Mouse (Mus musculus) cerebellum, postnatal 4 days (tissue): Measurements from ENCODE around the gene 5330417C22Rik.
"Not testable (repeated sequence)": the region's sequence is repeated elsewhere in the genome, so short reads cannot be mapped to it uniquely, and the experiment has no call there.

Experiments used
- DNase-seq, 2 experiments: peaks; one replicate each; pipeline ENCODE4 v3.0.0; 2022; ENCODE audit warnings: low spot score in 2 of 2, mixed read lengths in 1 of 2

Gene 5330417C22Rik

DNA sequence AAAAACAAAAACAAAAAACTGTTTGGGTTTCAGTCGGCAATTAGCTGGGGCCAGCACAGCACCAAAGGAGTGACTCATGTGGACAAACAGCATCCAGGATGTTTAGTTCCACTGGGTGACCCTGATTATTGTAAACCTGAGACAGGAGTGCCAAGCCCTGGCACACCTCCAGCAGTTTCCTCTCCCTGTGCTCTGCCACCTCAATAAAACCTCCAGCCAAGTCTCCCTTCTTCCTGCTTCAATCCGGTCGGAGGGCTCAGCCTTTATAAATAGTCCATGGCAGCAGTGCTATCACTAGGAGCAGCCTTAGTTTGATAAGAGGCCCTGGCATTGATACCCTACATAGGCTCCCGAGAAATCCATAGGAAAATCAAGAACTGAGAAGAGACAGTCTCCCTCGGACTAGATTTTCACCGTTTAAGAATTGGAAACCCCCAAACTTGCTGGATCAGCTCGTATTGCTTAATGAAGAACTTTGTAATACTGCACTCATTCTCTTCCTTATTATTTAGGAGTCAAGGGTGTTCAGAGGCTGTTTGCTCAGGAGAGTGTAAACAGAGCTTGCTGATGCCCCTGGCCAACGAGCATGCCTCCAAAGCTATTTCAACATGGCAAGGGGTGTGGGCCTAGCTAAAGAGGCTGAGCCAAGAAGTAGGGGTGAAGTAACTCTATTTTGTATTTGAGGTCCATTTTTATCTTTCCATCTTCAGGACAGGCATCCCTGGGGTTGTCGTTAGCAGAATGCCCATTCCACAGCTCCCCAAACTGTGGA, 3.0 kb downstream of the 5330417C22Rik start:
- DNase-seq, result no peak

DNA sequence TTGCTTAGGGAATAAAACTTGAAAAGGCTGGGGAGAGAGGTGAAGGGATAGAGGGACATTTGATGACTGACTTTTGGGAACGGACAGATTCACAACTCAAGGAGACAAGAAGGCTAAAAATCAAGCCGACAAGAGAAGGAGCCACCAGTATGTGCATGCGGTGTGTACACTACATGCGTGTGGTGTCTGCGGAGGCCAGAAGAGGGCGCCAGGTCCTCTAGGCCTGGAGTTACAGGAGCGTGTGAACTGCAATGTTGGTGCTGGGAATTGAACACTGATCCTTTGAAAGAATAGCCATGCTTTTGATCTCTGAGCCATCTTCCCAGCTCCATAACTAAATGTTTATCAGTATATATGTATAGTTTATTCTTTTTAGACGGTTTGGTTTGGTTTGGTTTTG, 7.8 kb downstream of the 5330417C22Rik start:
- no peak for DNase-seq

GRCm38 (mm10) chr3:108523415-108523814, 12.9 kb downstream of the 5330417C22Rik start:
- no peak for DNase-seq

DNA sequence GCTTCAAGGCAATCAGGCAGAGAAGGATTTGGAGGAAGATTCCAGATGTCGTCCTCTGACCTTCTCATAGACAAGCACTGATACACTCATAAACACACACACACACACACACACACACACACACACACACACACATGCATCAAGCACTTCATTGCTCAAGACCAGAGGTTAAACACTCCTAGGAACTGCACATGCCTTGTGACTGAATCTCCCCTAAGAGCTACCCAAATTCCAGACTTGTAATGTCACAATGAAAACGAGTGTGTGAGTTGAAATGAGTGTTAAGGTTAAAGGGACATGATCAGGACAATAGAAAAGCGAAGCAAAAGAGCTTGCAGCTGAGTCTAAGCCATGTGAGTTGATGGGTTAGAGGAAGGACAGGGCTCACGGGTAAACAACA, 18.1 kb downstream of the 5330417C22Rik start:
- DNase-seq, result no peak

DNA sequence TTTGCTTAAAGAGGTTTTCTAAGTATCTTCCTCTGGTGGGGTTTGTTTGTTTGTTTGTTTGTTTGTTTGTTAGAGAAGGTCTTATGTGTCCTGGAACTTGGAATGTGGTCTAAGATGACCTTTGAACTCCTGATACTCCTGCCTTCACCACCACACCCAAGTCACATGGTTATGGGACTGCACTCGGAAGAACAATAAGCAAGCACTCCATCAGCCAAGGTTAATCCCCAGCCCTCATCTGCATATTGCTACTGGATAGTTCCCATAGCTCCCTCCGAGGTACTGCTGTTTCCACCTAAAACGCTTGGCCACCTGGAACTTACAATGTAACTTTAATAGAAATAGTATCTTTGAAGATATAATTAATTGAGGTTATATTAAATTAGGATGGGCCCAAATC, 22.9 kb downstream of the 5330417C22Rik start:
- no peak for DNase-seq

GRCm38 (mm10) chr3:108510716-108511483, 25.4 kb downstream of the 5330417C22Rik start:
- peak in 1 of 2 experiments; percentile 73 for DNase-seq

DNA sequence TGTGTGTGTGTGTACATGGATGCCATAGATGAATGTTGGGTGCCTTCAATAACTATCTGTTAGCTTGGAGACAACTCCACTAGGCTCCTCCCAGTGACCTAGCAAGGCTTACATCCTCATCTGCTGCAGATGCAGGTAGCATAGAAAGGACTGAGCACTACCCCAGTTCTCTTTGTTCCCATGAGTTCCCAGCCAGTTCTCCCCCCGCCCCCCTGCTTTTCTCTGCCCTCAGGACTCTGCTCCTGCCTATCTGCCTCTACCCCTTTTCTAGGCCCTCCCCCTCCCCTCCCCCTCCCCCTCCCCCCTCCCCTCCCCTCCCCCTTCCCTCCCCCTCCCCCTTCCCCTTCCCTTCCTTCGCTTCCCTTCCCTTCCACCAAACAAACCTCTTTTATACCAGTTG, 26.2 kb downstream of the 5330417C22Rik start:
- DNase-seq, result no peak

DNA sequence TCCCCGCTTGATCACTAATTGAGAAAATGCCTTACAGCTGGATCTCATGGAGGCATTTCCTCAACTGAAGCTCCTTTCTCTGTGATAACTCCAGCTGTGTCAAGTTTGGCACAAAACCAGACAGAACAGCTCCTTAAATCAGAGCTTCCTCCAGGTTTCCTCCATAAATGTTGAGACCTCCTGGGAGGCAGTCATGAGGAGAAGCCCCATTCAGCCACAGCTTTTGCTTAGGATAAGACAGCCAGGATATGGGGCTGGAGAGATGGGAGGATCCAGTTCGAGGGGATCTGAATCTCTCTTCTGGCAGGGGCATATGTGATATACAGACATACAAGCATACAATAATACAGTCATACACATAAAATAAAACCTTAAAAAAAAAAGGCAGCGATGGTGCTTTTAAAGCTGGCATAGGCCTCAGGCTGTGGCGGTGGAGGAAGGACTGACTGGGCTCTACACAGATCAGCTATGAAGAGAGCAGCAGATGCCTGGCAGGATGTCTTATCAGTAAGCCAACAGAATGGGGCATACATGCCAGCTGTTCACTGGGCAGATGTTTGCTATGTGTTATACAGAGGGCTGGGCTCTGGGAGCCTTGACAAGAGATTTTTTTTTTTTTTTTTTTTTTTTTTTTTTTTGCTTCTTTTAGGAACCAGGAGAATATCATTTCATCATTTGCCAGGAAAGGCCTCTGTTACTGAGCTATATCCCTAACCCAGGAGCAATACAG, 27.4 kb downstream of the 5330417C22Rik start:
- no peak for DNase-seq

- no peak for DNase-seq
These were observed 32.4 kb downstream of the 5330417C22Rik start for GRCm38 (mm10) chr3:108503908-108504307.

DNA sequence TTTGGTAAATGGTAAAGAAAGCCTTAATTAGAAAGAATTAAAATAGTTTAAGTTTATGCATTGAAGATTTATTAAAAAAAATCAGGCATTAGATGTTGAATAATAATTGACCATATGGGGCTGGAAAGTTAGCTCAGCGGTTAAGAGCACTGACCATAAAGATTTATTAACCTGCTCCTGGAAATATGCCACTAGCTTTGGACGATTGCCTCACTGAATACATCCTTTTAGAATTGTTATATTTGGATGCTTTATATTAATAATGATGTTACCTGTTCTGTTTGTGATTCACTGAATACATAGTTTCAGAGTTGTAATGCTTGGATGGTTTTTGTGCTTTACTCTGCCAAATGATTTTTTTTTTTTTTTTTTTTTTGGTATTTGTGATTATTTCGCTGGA, 34.9 kb downstream of the 5330417C22Rik start:
- DNase-seq, result not testable (repeated sequence)

DNA sequence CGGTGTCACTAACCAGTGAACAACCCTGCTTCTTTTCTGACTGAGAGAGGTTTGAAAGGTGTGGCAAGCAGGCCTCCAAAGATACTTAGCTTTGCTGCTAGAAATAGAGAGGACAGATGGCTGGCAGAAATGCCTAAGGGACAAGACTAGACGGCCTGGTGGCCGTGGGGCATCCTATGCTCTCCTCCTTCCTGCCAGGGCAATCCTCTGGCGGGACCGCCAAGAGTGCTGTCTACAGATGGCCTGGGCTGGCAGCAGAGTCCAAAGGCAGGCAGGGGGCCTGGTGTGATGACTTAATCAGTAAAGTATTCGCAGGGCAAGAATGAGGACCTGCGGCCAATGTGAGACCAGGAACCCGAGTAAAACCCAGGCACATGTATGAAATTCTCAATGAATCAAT, 36.5 kb downstream of the 5330417C22Rik start:
- peak in 1 of 2 experiments; percentile 74 for DNase-seq

GRCm38 (mm10) chr3:108497602-108498001, 38.7 kb downstream of the 5330417C22Rik start:
- DNase-seq, result no peak

DNA sequence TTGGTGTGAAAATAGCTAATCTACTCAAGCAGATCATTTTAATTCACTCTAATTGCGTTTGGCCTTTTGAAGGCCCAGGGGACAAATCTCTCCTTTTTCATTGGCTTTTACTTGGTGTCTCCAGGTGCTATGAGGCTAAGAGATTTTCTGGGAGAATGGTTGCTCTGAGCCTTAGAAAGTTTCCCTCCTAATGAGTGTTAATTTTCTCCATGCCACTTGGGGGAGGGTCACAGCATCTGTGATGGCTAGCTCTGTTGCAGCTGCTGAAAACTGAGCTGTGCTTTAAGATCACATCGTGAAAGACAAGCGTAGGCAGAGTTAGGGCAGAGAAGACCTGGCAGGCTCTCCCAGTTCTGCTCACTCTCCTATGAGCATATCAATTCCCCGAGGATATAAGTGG, 40.9 kb downstream of the 5330417C22Rik start:
- DNase-seq, result no peak

DNA sequence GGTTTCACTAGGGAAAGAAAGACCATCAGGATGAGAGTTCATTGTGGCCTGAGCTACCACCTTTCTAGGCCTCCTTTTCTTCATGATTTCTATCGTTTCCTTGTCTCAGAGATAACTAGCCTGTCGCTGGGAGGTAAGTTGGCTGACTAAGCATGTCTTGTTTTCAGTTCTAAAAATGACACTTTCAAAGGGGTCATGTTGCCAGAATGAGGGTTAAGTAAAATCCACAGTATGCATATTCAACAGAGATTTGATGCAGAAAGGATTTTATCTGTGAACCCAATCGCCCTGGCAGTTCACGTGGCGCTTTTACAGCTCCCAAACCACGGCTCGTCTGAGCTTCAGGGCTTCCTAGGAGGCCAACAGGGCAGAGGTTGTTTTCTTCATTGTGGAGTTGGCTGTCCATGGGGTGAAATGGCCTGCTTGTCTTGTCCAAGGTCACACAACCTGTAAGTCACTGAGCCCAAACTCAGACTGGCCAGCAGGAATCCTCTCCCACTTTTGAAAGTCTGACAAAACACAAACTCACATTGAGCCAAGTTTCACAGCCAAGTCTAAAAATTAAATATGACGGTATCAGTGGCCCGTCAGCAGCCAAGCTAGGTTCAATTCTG, 41.4 kb downstream of the 5330417C22Rik start:
- no peak for DNase-seq

- DNase-seq, result no peak
These were observed 46.4 kb downstream of the 5330417C22Rik start for GRCm38 (mm10) chr3:108489968-108490367.

DNA sequence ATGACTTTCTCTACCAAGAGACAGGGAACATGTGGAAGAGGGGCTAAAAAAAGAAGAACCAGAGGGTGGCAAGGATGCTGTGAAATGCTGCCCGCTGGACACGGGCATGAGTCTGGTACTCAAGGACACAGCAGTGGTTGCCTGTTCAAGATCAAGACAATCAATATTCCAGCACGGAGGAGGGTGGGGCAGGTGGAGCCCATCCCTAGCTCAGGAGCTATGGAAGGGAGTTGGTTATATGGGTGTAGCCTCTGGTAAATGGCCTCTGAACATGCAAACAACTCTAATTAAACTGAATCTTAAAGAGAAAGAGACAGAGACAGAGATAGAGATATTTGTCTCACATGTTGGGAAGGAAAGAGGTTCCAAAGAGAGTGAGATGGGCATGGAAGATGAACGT, 51.6 kb downstream of the 5330417C22Rik start:
- DNase-seq, result no peak

- no peak for DNase-seq
These were observed 57.5 kb downstream of the 5330417C22Rik start for GRCm38 (mm10) chr3:108478800-108479199.

DNA sequence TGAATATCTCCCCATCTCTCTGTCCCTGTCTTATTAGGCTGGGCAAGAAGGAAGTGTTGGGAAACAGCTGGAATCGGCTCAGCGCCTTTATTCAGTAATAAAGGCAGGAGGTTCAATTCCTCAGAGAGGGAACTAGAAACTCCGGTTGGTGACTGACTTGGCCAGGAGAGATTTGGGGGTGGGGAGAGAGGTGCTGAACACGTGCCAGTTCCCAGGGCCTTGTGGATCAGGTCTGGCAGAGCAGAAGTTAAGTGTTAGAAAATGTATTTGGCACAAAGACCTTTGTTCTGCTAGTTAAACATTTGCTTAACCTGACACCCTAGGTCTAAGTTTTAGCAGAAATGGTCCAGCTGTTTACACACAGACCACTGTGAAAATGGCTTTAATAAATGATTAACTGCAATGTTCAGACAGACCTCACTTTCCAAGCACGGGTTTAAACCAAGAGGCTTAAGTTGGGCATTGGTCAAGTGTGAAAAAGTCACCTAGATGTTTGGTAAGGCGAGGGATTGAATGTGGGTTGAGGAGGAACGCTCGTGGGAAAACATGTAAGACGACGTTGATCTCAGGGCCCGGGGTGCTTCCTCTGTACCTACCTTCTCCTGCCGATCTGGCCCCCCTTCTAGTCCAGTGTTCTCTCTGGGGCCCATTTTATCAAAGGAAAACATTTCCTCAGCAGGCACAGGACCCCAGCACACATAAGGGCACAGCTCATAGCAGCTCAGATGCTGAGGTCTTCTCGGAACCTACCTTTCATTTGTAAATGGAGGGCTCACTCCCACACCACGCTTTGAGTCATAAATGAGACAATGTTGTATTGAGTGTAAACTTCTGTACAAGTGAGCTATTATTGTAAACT, 59.3 kb downstream of the 5330417C22Rik start:
- no peak for DNase-seq

DNA sequence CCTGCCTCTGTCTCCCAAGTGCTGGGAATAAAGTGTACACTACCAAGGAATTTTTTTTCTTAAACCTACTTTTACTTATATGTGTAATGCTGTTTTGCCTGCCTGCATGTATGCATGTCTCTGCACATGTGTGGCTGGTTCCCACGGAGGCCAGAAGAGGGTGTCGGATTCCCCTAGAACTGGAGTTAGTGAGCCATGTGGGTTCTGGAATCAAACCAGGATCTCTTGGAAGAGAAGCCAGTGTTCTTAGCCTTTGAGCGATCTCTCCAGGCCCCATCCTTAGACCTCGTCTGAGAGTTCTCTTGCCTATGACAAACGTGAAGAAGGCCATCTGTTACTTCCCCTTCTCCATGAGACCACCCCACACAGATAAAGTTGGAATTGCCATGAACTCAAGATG, 60.8 kb downstream of the 5330417C22Rik start:
- DNase-seq, result no peak

- DNase-seq, result no peak
These were observed 61.4 kb downstream of the 5330417C22Rik start for GRCm38 (mm10) chr3:108474969-108475368.

GRCm38 (mm10) chr3:108467760-108468159, 68.6 kb downstream of the 5330417C22Rik start:
- DNase-seq, result no peak
